Mouse (Mus musculus): ENCODE results near the gene Kif5a. TPM values are rescaled to one million over a fixed set of nuclear protein-coding genes. Genes with fewer than 3 reads are reported as not detected.
A peak's percentile ranks its signal among the peaks of the same experiment; 100 is the strongest.

Kif5a gene
- total RNA-seq, 1 experiment, result 6.2 TPM

- peaks cover 0 to 5% of the 10 kb centered on the region in 2 experiments; a peak in 2 of 4 replicates for H3K4me1 ChIP-seq (ENCODE audit: control insufficient read depth in 2 of 2, insufficient read depth in 2 of 2, low read length in 2 of 2, poor library complexity in 1 of 2)
- no peak overlapping the region for H3K9ac ChIP-seq (ENCODE audit: insufficient read depth, low read depth, low read length, poor library complexity, severe bottlenecking)
- no peak overlapping the region for H3K4me3 ChIP-seq (ENCODE audit: insufficient read depth in 1 of 2, low read depth in 1 of 2, low read length in 2 of 2, poor library complexity in 1 of 2, severe bottlenecking in 1 of 2)
- DNase-seq (ENCODE audit: low read depth, low spot score), result no peak
- no peak overlapping the region for H3K27ac ChIP-seq (ENCODE audit: insufficient read depth, low read depth, low read length, poor library complexity, severe bottlenecking)
- TF ChIP-seq CHD2 (IDR thresholded peaks at IDR 0.05; ENCODE audit: low read depth, low read length) (no peak), ZC3H11A (IDR thresholded peaks at IDR 0.05; ENCODE audit: borderline replicate concordance, low read depth, low read length) (no peak), MAFK (IDR thresholded peaks at IDR 0.05; ENCODE audit: insufficient read depth, low read depth, low read length) (no peak), HCFC1 (IDR thresholded peaks at IDR 0.05; ENCODE audit: borderline replicate concordance, insufficient read depth, low read length) (no peak), ZNF384 (IDR thresholded peaks at IDR 0.05; ENCODE audit: low read depth, low read length) (no peak)
- H3K9me3 ChIP-seq (ENCODE audit: control insufficient read depth, insufficient read depth, low read depth, low read length), result no peaks in the 10 kb centered on the region
- peaks cover 1% of the 10 kb centered on the region; the same call in 1 of the 2 replicates for H3K36me3 ChIP-seq (ENCODE audit: control insufficient read depth, insufficient read depth, low read length, poor library complexity, severe bottlenecking)
- in situ Hi-C loops (cut with MboI; ENCODE audit: low sequenced_read_pairs in 2 of 2, unreplicated experiment in 2 of 2), result no loop called here
Observed at GRCm38 (mm10) chr10:127250810-127251209, 12.3 kb downstream of the Kif5a start.

- Histone ChIP-seq H3K36me3 (ENCODE audit: control insufficient read depth, insufficient read depth, low read length, poor library complexity, severe bottlenecking) (peaks cover 23% of the 10 kb centered on the region; the same call in 1 of the 2 replicates), H3K9me3 (ENCODE audit: control insufficient read depth, insufficient read depth, low read depth, low read length) (no peaks in the 10 kb centered on the region), H3K27ac (ENCODE audit: insufficient read depth, low read depth, low read length, poor library complexity, severe bottlenecking) (no peak overlapping the region), H3K4me1 (ENCODE audit: control insufficient read depth in 2 of 2, insufficient read depth in 2 of 2, low read length in 2 of 2, poor library complexity in 1 of 2) (peaks cover 0 to 20% of the 10 kb centered on the region in 2 experiments; a peak in 2 of 4 replicates), H3K4me3 (ENCODE audit: insufficient read depth in 1 of 2, low read depth in 1 of 2, low read length in 2 of 2, poor library complexity in 1 of 2, severe bottlenecking in 1 of 2) (no peak overlapping the region; a peak in 1 of 4 replicates), H3K9ac (ENCODE audit: insufficient read depth, low read depth, low read length, poor library complexity, severe bottlenecking) (no peak overlapping the region)
- in situ Hi-C loops (cut with MboI; ENCODE audit: low sequenced_read_pairs in 2 of 2, unreplicated experiment in 2 of 2), result no loop called here
- TF ChIP-seq HCFC1 (IDR thresholded peaks at IDR 0.05; ENCODE audit: borderline replicate concordance, insufficient read depth, low read length) (no peak), CHD2 (IDR thresholded peaks at IDR 0.05; ENCODE audit: low read depth, low read length) (no peak), MAFK (IDR thresholded peaks at IDR 0.05; ENCODE audit: insufficient read depth, low read depth, low read length) (no peak), ZC3H11A (IDR thresholded peaks at IDR 0.05; ENCODE audit: borderline replicate concordance, low read depth, low read length) (no peak), ZNF384 (IDR thresholded peaks at IDR 0.05; ENCODE audit: low read depth, low read length) (no peak)
- no peak for DNase-seq (ENCODE audit: low read depth, low spot score)
Observed at GRCm38 (mm10) chr10:127238241-127238824, 24.8 kb downstream of the Kif5a start.

GRCm38 (mm10) chr10:127236541-127236940 is 26.6 kb downstream of the Kif5a start:
- Histone ChIP-seq H3K27ac (ENCODE audit: insufficient read depth, low read depth, low read length, poor library complexity, severe bottlenecking) (no peak overlapping the region), H3K9me3 (ENCODE audit: control insufficient read depth, insufficient read depth, low read depth, low read length) (no peaks in the 10 kb centered on the region), H3K9ac (ENCODE audit: insufficient read depth, low read depth, low read length, poor library complexity, severe bottlenecking) (no peak overlapping the region), H3K36me3 (ENCODE audit: control insufficient read depth, insufficient read depth, low read length, poor library complexity, severe bottlenecking) (peaks cover 13% of the 10 kb centered on the region; the same call in 1 of the 2 replicates), H3K4me1 (ENCODE audit: control insufficient read depth in 2 of 2, insufficient read depth in 2 of 2, low read length in 2 of 2, poor library complexity in 1 of 2) (peaks cover 0 to 22% of the 10 kb centered on the region in 2 experiments; a peak in 2 of 4 replicates), H3K4me3 (ENCODE audit: insufficient read depth in 1 of 2, low read depth in 1 of 2, low read length in 2 of 2, poor library complexity in 1 of 2, severe bottlenecking in 1 of 2) (no peak overlapping the region)
- DNase-seq (ENCODE audit: low read depth, low spot score), result no peak
- TF ChIP-seq HCFC1 (IDR thresholded peaks at IDR 0.05; ENCODE audit: borderline replicate concordance, insufficient read depth, low read length) (no peak), ZC3H11A (IDR thresholded peaks at IDR 0.05; ENCODE audit: borderline replicate concordance, low read depth, low read length) (no peak), CHD2 (IDR thresholded peaks at IDR 0.05; ENCODE audit: low read depth, low read length) (no peak), ZNF384 (IDR thresholded peaks at IDR 0.05; ENCODE audit: low read depth, low read length) (no peak), MAFK (IDR thresholded peaks at IDR 0.05; ENCODE audit: insufficient read depth, low read depth, low read length) (no peak)
- in situ Hi-C loops (cut with MboI; ENCODE audit: low sequenced_read_pairs in 2 of 2, unreplicated experiment in 2 of 2), result no loop called here

GRCm38 (mm10) chr10:127233141-127233540 is 30.0 kb downstream of the Kif5a start:
- Histone ChIP-seq H3K27ac (ENCODE audit: insufficient read depth, low read depth, low read length, poor library complexity, severe bottlenecking) (no peak overlapping the region), H3K36me3 (ENCODE audit: control insufficient read depth, insufficient read depth, low read length, poor library complexity, severe bottlenecking) (peaks cover 16% of the 10 kb centered on the region; the same call in 1 of the 2 replicates), H3K4me1 (ENCODE audit: control insufficient read depth in 2 of 2, insufficient read depth in 2 of 2, low read length in 2 of 2, poor library complexity in 1 of 2) (peaks cover 2 to 23% of the 10 kb centered on the region in 2 experiments; a peak in 2 of 4 replicates), H3K9me3 (ENCODE audit: control insufficient read depth, insufficient read depth, low read depth, low read length) (no peaks in the 10 kb centered on the region), H3K4me3 (ENCODE audit: insufficient read depth in 1 of 2, low read depth in 1 of 2, low read length in 2 of 2, poor library complexity in 1 of 2, severe bottlenecking in 1 of 2) (no peak overlapping the region), H3K9ac (ENCODE audit: insufficient read depth, low read depth, low read length, poor library complexity, severe bottlenecking) (no peak overlapping the region)
- peak; percentile 59 for DNase-seq (ENCODE audit: low read depth, low spot score)
- TF ChIP-seq HCFC1 (IDR thresholded peaks at IDR 0.05; ENCODE audit: borderline replicate concordance, insufficient read depth, low read length), result peak; percentile 49; the same call in 1 of the 2 replicates
- TF ChIP-seq ZNF384 (IDR thresholded peaks at IDR 0.05; ENCODE audit: low read depth, low read length), result no peak
- in situ Hi-C loops (cut with MboI; ENCODE audit: low sequenced_read_pairs in 2 of 2, unreplicated experiment in 2 of 2), result no loop called here

All from ES-E14 (cell line).